Mouse (Mus musculus) liver, adult 2 months (tissue): ENCODE results near the gene Hes3. TPM values are rescaled to one million over a fixed set of nuclear protein-coding genes. Genes with fewer than 3 reads are reported as not detected.

Experiments used
- DNase-seq: peaks from one replicate; pipeline ENCODE4 v3.0.0-alpha.2; 2011; ENCODE audit warnings: low read depth, low spot score; ENCODE audit errors: extremely low read depth
- H3K27ac ChIP-seq: fragments of 200-500 bp; replicated peaks from 2 replicates; pipeline ENCODE4 v1.5.1; 2012; ENCODE audit warnings: low read depth, mild to moderate bottlenecking, control low read depth, inconsistent platforms, low read length; ENCODE audit not compliant: insufficient read depth
- H3K27me3 ChIP-seq: fragments of 200-500 bp; 2 replicates; pipeline ENCODE4 v1.6.1; 2012; ENCODE audit warnings: mild to moderate bottlenecking, moderate library complexity, low read length, inconsistent platforms; ENCODE audit not compliant: control insufficient read depth, insufficient read depth
- H3K36me3 ChIP-seq: fragments of 200-500 bp; 2 replicates; pipeline ENCODE4 v1.6.1; 2012; ENCODE audit warnings: low read length, inconsistent platforms; ENCODE audit not compliant: control insufficient read depth, insufficient read depth
- H3K4me1 ChIP-seq: fragments of 200-500 bp; 2 replicates; pipeline ENCODE4 v1.6.1; 2011; ENCODE audit warnings: low read length; ENCODE audit not compliant: control insufficient read depth, insufficient read depth
- H3K4me3 ChIP-seq: fragments of 200-500 bp; 2 replicates; pipeline ENCODE4 v1.5.1; 2011; ENCODE audit warnings: low read depth, mild to moderate bottlenecking, control low read depth, low read length, moderate library complexity; ENCODE audit not compliant: insufficient read depth
- H3K79me2 ChIP-seq: fragments of 200-500 bp; 2 replicates; pipeline ENCODE4 v1.6.1; 2012; ENCODE audit warnings: inconsistent platforms, mild to moderate bottlenecking, low read length, moderate library complexity; ENCODE audit not compliant: control insufficient read depth, insufficient read depth
- H3K9ac ChIP-seq: fragments of 200-500 bp; 2 replicates; pipeline ENCODE4 v1.6.1; 2012; ENCODE audit warnings: low read depth, mild to moderate bottlenecking, control low read depth, inconsistent platforms, low read length
- CTCF ChIP-seq: fragments of 200-500 bp; IDR thresholded peaks from 2 replicates; pipeline ENCODE4 v1.5.1; 2011; ENCODE audit warnings: low read depth, low read length, control low read depth
- POLR2A ChIP-seq: fragments of 200-500 bp; IDR thresholded peaks from 2 replicates; pipeline ENCODE4 v1.6.1; 2011; ENCODE audit warnings: low read length, control low read depth; ENCODE audit not compliant: insufficient read depth; ENCODE audit errors: extremely low read depth
- WGBS: fragments of 180-500 bp; shearing (Covaris S2); methylation state at CpG from one replicate; pipeline ENCODE4 v1.1.7; 2018; 5-methylcytosine and 5-hydroxymethylcytosine counted together
- polyA plus RNA-seq: library from polyadenylated mRNA; depleted of rRNA; stranded (reverse); fragments of >200 nt; gene quantifications from 2 replicates; pipeline ENCODE4 v1.2.3, GENCODE M21; 2012; rRNA removed
- total RNA-seq: library from RNA; depleted of rRNA; stranded (reverse); fragments of >200 nt; gene quantifications from 2 replicates; pipeline ENCODE4 v1.2.3, GENCODE M21; 2014; rRNA removed

The Hes3 gene
- total RNA-seq = not detected in 2 replicates
- polyA plus RNA-seq = not detected in 2 replicates

- Histone ChIP-seq H3K9ac (no peak within 1 kb of the TSS), H3K27ac (no peak within 1 kb of the TSS), H3K4me1 (peaks cover 2% of the 10 kb centered on the region; the same call in 1 of the 2 replicates), H3K27me3 (peaks cover 17% of the 10 kb centered on the region), H3K4me3 (no peak within 1 kb of the TSS), H3K79me2 (no peaks in the 10 kb centered on the region), H3K36me3 (no peaks in the 10 kb centered on the region)
- 44% methylated on average over 6 of the region's 6 CpGs for WGBS
- DNase-seq = no peak
- TF ChIP-seq CTCF (no peak), POLR2A (no peak)
These were observed at the start of gene Hes3 for GRCm38 (mm10) chr4:152291562-152291961. TSS of gene Hes3 (minus strand) at chr4:152291662.

GRCm38 (mm10) chr4:152340584-152341284, 49.3 kb upstream of the Hes3 start:
- peaks cover 11% of the 10 kb centered on the region for H3K27me3 ChIP-seq
- H3K9ac ChIP-seq = no peak overlapping the region
- TF ChIP-seq POLR2A = no peak
- H3K36me3 ChIP-seq = no peaks in the 10 kb centered on the region
- H3K27ac ChIP-seq = no peak overlapping the region
- DNase-seq = no peak
- WGBS = 39% methylated on average over 15 of the region's 15 CpGs
- no peaks in the 10 kb centered on the region for H3K4me1 ChIP-seq
- no peaks in the 10 kb centered on the region for H3K79me2 ChIP-seq
- H3K4me3 ChIP-seq = no peak overlapping the region

GRCm38 (mm10) chr4:152339293-152339790, 47.9 kb upstream of the Hes3 start:
- TF ChIP-seq CTCF (no peak), POLR2A (no peak)
- WGBS = 7% methylated on average over 26 of the region's 26 CpGs
- Histone ChIP-seq H3K4me1 (no peaks in the 10 kb centered on the region), H3K27me3 (peaks cover 11% of the 10 kb centered on the region), H3K27ac (no peak overlapping the region), H3K36me3 (no peaks in the 10 kb centered on the region), H3K79me2 (no peaks in the 10 kb centered on the region), H3K9ac (no peak overlapping the region), H3K4me3 (no peak overlapping the region)
- no peak for DNase-seq

- H3K9ac ChIP-seq = no peak within 1 kb of the TSS
- no peaks in the 10 kb centered on the region for H3K79me2 ChIP-seq
- 3% methylated on average over 107 of the region's 120 CpGs for WGBS
- H3K27me3 ChIP-seq = peaks cover 11% of the 10 kb centered on the region
- no peak within 1 kb of the TSS for H3K27ac ChIP-seq
- H3K4me1 ChIP-seq = no peaks in the 10 kb centered on the region
- H3K36me3 ChIP-seq = no peaks in the 10 kb centered on the region; the same call in 1 of the 2 replicates
- TF ChIP-seq CTCF (no peak), POLR2A (no peak)
- H3K4me3 ChIP-seq = no peak within 1 kb of the TSS
- DNase-seq = no peak
These were observed 47.2 kb upstream of the Hes3 start, which contains the start of gene Chd5 for GRCm38 (mm10) chr4:152338419-152339292. TSS of gene Chd5 (plus strand) at chr4:152338651.

- Histone ChIP-seq H3K4me1 (no peaks in the 10 kb centered on the region), H3K36me3 (peaks cover 2% of the 10 kb centered on the region; the same call in 1 of the 2 replicates), H3K27ac (no peak overlapping the region), H3K9ac (no peak overlapping the region), H3K79me2 (no peaks in the 10 kb centered on the region), H3K27me3 (peaks cover 11% of the 10 kb centered on the region), H3K4me3 (no peak overlapping the region)
- no peak for TF ChIP-seq POLR2A
- no peak for TF ChIP-seq CTCF
- WGBS = 34% methylated on average over 6 of the region's 6 CpGs
- no peak for DNase-seq
These were observed 46.3 kb upstream of the Hes3 start for GRCm38 (mm10) chr4:152337772-152338171.
